Mouse (Mus musculus) CH12.LX (cell line): ENCODE measurements around the gene Ccdc69. TPM values are rescaled to one million over a fixed set of nuclear protein-coding genes. Genes with fewer than 3 reads are reported as not detected.

ENCODE experiments used
- DNase-seq: peaks from one replicate; pipeline ENCODE4 v3.0.0-alpha.2; 2013; ENCODE audit errors: extremely low read depth
- H3K27ac ChIP-seq: 2 replicates; pipeline ENCODE4 v1.5.1; 2012; ENCODE audit warnings: low read depth, mild to moderate bottlenecking, control low read depth, moderate library complexity; ENCODE audit not compliant: insufficient read depth
- H3K27me3 ChIP-seq: replicated peaks from 2 replicates; pipeline ENCODE3; 2012; ENCODE audit warnings: inconsistent platforms
- H3K36me3 ChIP-seq, 2 experiments: replicated peaks in 1 of 2; 2 replicates each; pipeline versions ENCODE3 to v1.6.1; 2012; ENCODE audit warnings: inconsistent platforms in 1 of 2, low read length in 1 of 2, mild to moderate bottlenecking in 1 of 2, mixed read lengths in 1 of 2, moderate library complexity in 1 of 2; ENCODE audit not compliant: control insufficient read depth in 1 of 2, insufficient read depth in 1 of 2
- H3K4me1 ChIP-seq, 2 experiments: 2 replicates each; pipeline ENCODE4 v1.6.1; 2012; ENCODE audit warnings: inconsistent platforms in 1 of 2, moderate library complexity in 1 of 2; ENCODE audit not compliant: insufficient read depth in 2 of 2, control insufficient read depth in 1 of 2
- H3K4me2 ChIP-seq: 2 replicates; pipeline ENCODE4 v1.6.1; 2012; ENCODE audit warnings: low read depth, mild to moderate bottlenecking, control low read depth; ENCODE audit not compliant: poor library complexity, insufficient read depth, severe bottlenecking
- H3K4me3 ChIP-seq, 3 experiments: fragments of 150-350 bp in 1 of 3; sonication (generic) in 1 of 3; replicated peaks in 1 of 3; 2 replicates each; pipeline versions ENCODE3 to v1.5.1; 2011 to 2012; ENCODE audit warnings: low read depth in 2 of 3, low read length in 2 of 3, mild to moderate bottlenecking in 2 of 3, moderate library complexity in 2 of 3, control low read depth in 1 of 3, improper control_type of control experiment in 1 of 3, inconsistent platforms in 1 of 3, mixed read lengths in 1 of 3; ENCODE audit not compliant: poor library complexity in 1 of 3
- H3K79me2 ChIP-seq: replicated peaks from 2 replicates; pipeline ENCODE4 v1.6.1; 2012; ENCODE audit warnings: mild to moderate bottlenecking, moderate library complexity; ENCODE audit not compliant: control insufficient read depth, poor library complexity, insufficient read depth, severe bottlenecking; ENCODE audit errors: extremely low read depth
- H3K9ac ChIP-seq: 2 replicates; pipeline ENCODE4 v1.6.1; 2012; ENCODE audit warnings: low read depth, mild to moderate bottlenecking, control low read depth, moderate library complexity; ENCODE audit not compliant: insufficient read depth
- H3K9me3 ChIP-seq: replicated peaks from 2 replicates; pipeline ENCODE3; 2012; ENCODE audit warnings: low read length, inconsistent platforms, mixed read lengths
- BHLHE40 ChIP-seq: IDR thresholded peaks from 2 replicates; pipeline ENCODE4 v1.6.1; 2011; ENCODE audit warnings: mild to moderate bottlenecking, low read depth, low read length, improper control_type of control experiment
- CHD2 ChIP-seq: IDR thresholded peaks from 2 replicates; pipeline ENCODE4 v1.6.1; 2011; ENCODE audit warnings: low read length, improper control_type of control experiment
- CTCF ChIP-seq, 2 experiments: IDR thresholded peaks in 1 of 2; conservative IDR thresholded peaks in 1 of 2; 2 replicates each; pipeline ENCODE4 v1.5.1; 2011 to 2012; ENCODE audit warnings: low read depth in 2 of 2, low read length in 2 of 2, improper control_type of control experiment in 1 of 2, inconsistent platforms in 1 of 2, mild to moderate bottlenecking in 1 of 2, moderate library complexity in 1 of 2
- E2F4 ChIP-seq: IDR thresholded peaks from 2 replicates; pipeline ENCODE4 v1.6.1; 2011; ENCODE audit warnings: low read depth, low read length, improper control_type of control experiment; ENCODE audit not compliant: insufficient replicate concordance
- ELF1 ChIP-seq: IDR thresholded peaks from 2 replicates; pipeline ENCODE4 v1.6.1; 2014; ENCODE audit warnings: low read depth, mild to moderate bottlenecking, inconsistent platforms, low read length, improper control_type of control experiment
- ETS1 ChIP-seq: conservative IDR thresholded peaks from 2 replicates; pipeline ENCODE4 v1.6.1; 2012; ENCODE audit warnings: low read depth, mild to moderate bottlenecking, inconsistent platforms, low read length, improper control_type of control experiment, moderate library complexity
- JUN ChIP-seq: IDR thresholded peaks from 2 replicates; pipeline ENCODE4 v1.6.1; 2011; ENCODE audit warnings: low read depth, mild to moderate bottlenecking, low read length, improper control_type of control experiment, moderate library complexity; ENCODE audit not compliant: insufficient read depth
- JUND ChIP-seq: conservative IDR thresholded peaks from 2 replicates; pipeline ENCODE4 v1.6.1; 2011; ENCODE audit warnings: low read depth, low read length, improper control_type of control experiment
- KAT2A ChIP-seq: IDR thresholded peaks from 2 replicates; pipeline ENCODE4 v1.6.1; 2012; ENCODE audit warnings: low read length, improper control_type of control experiment, inconsistent platforms; ENCODE audit not compliant: insufficient replicate concordance
- MAFK ChIP-seq: IDR thresholded peaks from 2 replicates; pipeline ENCODE4 v1.6.1; 2011; ENCODE audit warnings: low read length, improper control_type of control experiment; ENCODE audit not compliant: insufficient replicate concordance
- MAX ChIP-seq: IDR thresholded peaks from 2 replicates; pipeline ENCODE4 v1.6.1; 2011; ENCODE audit warnings: low read length, improper control_type of control experiment
- MEF2A ChIP-seq: IDR thresholded peaks from 2 replicates; pipeline ENCODE4 v1.6.1; 2014; ENCODE audit warnings: low read depth, mild to moderate bottlenecking, inconsistent platforms, low read length, improper control_type of control experiment, borderline replicate concordance
- MYC ChIP-seq: IDR thresholded peaks from 2 replicates; pipeline ENCODE4 v1.6.1; 2011; ENCODE audit warnings: low read depth, mild to moderate bottlenecking, improper control_type of control experiment, low read length
- NELFE ChIP-seq: IDR thresholded peaks from 2 replicates; pipeline ENCODE4 v1.6.1; 2011; ENCODE audit warnings: low read depth, low read length, improper control_type of control experiment
- POLR2A ChIP-seq: IDR thresholded peaks from 2 replicates; pipeline ENCODE4 v1.6.1; 2011; ENCODE audit warnings: low read depth, mild to moderate bottlenecking, improper control_type of control experiment, low read length
- RAD21 ChIP-seq: IDR thresholded peaks from 2 replicates; pipeline ENCODE4 v1.6.1; 2011; ENCODE audit warnings: low read depth, mild to moderate bottlenecking, low read length, improper control_type of control experiment, moderate library complexity
- SMC3 ChIP-seq: IDR thresholded peaks from 2 replicates; pipeline ENCODE4 v1.6.1; 2011; ENCODE audit warnings: low read depth, low read length, improper control_type of control experiment
- UBTF ChIP-seq: IDR thresholded peaks from 2 replicates; pipeline ENCODE4 v1.6.1; 2012; ENCODE audit warnings: low read depth, mild to moderate bottlenecking, inconsistent platforms, low read length, improper control_type of control experiment, moderate library complexity
- USF2 ChIP-seq: conservative IDR thresholded peaks from 2 replicates; pipeline ENCODE4 v1.6.1; 2011; ENCODE audit warnings: low read depth, low read length, improper control_type of control experiment
- ZC3H11A ChIP-seq: IDR thresholded peaks from 2 replicates; pipeline ENCODE4 v1.6.1; 2012; ENCODE audit warnings: low read depth, mild to moderate bottlenecking, inconsistent platforms, low read length, improper control_type of control experiment
- ZMIZ1 ChIP-seq: IDR thresholded peaks from 2 replicates; pipeline ENCODE4 v1.6.1; 2012; ENCODE audit warnings: low read depth, mild to moderate bottlenecking, inconsistent platforms, low read length, improper control_type of control experiment
- ZNF384 ChIP-seq: IDR thresholded peaks from 2 replicates; pipeline ENCODE4 v1.6.1; 2012; ENCODE audit warnings: low read depth, low read length, improper control_type of control experiment, inconsistent platforms
- dilution Hi-C: fragments of 300-500 bp; cut with MboI; formaldehyde crosslinking; loops from 2 replicates; pipeline ENCODE4 v1.14.3; 2020; ENCODE audit warnings: low sequenced_read_pairs; ENCODE audit not compliant: extremely low pct_unique_long_range_greater_than_20kb, extremely low pct_ligation_motif_present
- in situ Hi-C: fragments of 300-500 bp; cut with MboI; formaldehyde crosslinking; loops from 3 replicates; pipeline ENCODE4 v1.14.3; 2019; ENCODE audit warnings: low sequenced_read_pairs, low pct_ligation_motif_present, low pct_unique_long_range_greater_than_20kb, mixed read lengths
- polyA plus RNA-seq: library from polyadenylated mRNA; unstranded; fragments of >175 nt; gene quantifications from 2 replicates; pipeline ENCODE4 v1.2.1, GENCODE M21; 2012; ENCODE audit warnings: low read depth; ENCODE audit not compliant: insufficient read length
- total RNA-seq, 2 experiments: library from RNA; depleted of rRNA; stranded (reverse); fragments of 300-350 nt in 1 of 2; fragments of >200 nt in 1 of 2; gene quantifications; 2 replicates each; pipeline ENCODE4 v1.2.3; 2012 to 2014

Gene Ccdc69
- total and polyA plus RNA-seq, 3 experiments, result 0.27 to 4.3 (median 0.61) TPM

GRCm38 (mm10) chr11:55012551-55013521, 65.1 kb downstream of the Ccdc69 start:
- no peak overlapping the region for H3K4me3 ChIP-seq
- H3K79me2 ChIP-seq, result no peaks in the 10 kb centered on the region
- dilution Hi-C loops (no loop called here), in situ Hi-C loops (no loop called here)
- DNase-seq, result no peak
- peaks cover 9 to 50% of the 10 kb centered on the region in 2 experiments for H3K4me1 ChIP-seq
- no peaks in the 10 kb centered on the region for H3K27me3 ChIP-seq
- H3K4me2 ChIP-seq, result no peak overlapping the region
- no peaks in the 10 kb centered on the region for H3K9me3 ChIP-seq
- peaks cover 61 to 94% of the 10 kb centered on the region in 2 experiments for H3K36me3 ChIP-seq
- H3K9ac ChIP-seq, result no peak overlapping the region
- TF ChIP-seq MYC (0 out of 2 replicates have a peak, but pooled peaks have one; percentile 25), CTCF (conservative IDR thresholded peaks at IDR 0.05 in 1 of 2, IDR thresholded peaks at IDR 0.05 in 1 of 2; ENCODE audit: low read depth in 2 of 2, low read length in 2 of 2) (peak; percentile 10 to 63; a peak in 2 of 4 replicates), SMC3 (peak; percentile 43), KAT2A (no peak), MAFK (no peak), RAD21 (peak; percentile 13), E2F4 (no peak), CHD2 (no peak)
- TF ChIP-seq, all 38 proteins: peak for 4
- H3K27ac ChIP-seq, result no peak overlapping the region

- peaks cover 9 to 36% of the 10 kb centered on the region in 2 experiments for H3K4me1 ChIP-seq
- H3K27ac ChIP-seq, result no peak overlapping the region
- no peaks in the 10 kb centered on the region for H3K27me3 ChIP-seq
- H3K36me3 ChIP-seq, result peaks cover 72 to 95% of the 10 kb centered on the region in 2 experiments
- H3K4me2 ChIP-seq, result no peak overlapping the region
- TF ChIP-seq ZC3H11A (no peak), NELFE (no peak), USF2 (no peak), SMC3 (no peak), MEF2A (no peak), RAD21 (no peak), JUND (no peak), E2F4 (no peak), ZNF384 (no peak), ELF1 (no peak), MAX (no peak), JUN (no peak), POLR2A (no peak), BHLHE40 (no peak), ETS1 (no peak), MAFK (no peak), UBTF (no peak), ZMIZ1 (no peak)
- H3K9ac ChIP-seq, result no peak overlapping the region
- in situ Hi-C loops (no loop called here), dilution Hi-C loops (no loop called here)
- no peaks in the 10 kb centered on the region for H3K9me3 ChIP-seq
- H3K79me2 ChIP-seq, result no peaks in the 10 kb centered on the region
- no peak for DNase-seq
- H3K4me3 ChIP-seq, result no peak overlapping the region
Measured at GRCm38 (mm10) chr11:55011440-55011839, 66.5 kb downstream of the Ccdc69 start.
